Mouse (Mus musculus) C2C12 (cell line): Measurements from ENCODE around the gene Agrn.

Source experiments
- CEBPB ChIP-seq: IDR thresholded peaks from one replicate; pipeline ENCODE4 v1.6.1; 2011; ENCODE audit warnings: low read depth, mild to moderate bottlenecking, control low read depth, moderate library complexity
- CTCF ChIP-seq: IDR thresholded peaks from one replicate; pipeline ENCODE4 v1.5.1; 2011; ENCODE audit not compliant: control insufficient read depth, insufficient read depth, insufficient read length
- FOSL1 ChIP-seq: IDR thresholded peaks from one replicate; pipeline ENCODE4 v1.8.0; 2011; ENCODE audit warnings: mild to moderate bottlenecking, low read length; ENCODE audit not compliant: poor library complexity, insufficient read depth, severe bottlenecking

DNA sequence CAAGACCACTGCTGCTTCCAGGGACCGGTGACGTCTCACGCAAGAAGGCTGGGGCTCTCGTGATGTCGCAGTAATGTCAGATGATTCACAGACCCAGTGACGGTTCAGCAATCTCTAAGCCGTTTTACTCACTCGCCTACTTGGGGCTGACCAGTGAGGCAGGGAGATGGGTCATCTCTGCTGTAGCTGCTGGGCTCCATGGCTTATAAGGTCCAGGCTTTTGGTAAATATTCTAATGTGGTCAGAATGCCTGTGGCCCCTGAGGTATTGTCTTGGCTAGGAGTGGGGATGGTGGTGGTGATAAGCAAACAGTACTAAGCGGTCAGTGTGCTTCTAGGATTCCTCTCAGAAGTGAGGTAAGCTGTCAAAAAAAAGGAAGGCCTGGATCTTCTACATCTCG lies 66.3 kb downstream of the Agrn start:
- no peak for TF ChIP-seq CTCF
- no peak for TF ChIP-seq CEBPB
- TF ChIP-seq FOSL1: no peak
